Mouse (Mus musculus): ENCODE results near the gene Hist1h2bc. TPM values are rescaled to one million over a fixed set of nuclear protein-coding genes. Genes with fewer than 3 reads are reported as not detected.

Hist1h2bc gene
- polyA plus RNA-seq, 1 experiment from 2014 or later, result 22.1 TPM

DNA sequence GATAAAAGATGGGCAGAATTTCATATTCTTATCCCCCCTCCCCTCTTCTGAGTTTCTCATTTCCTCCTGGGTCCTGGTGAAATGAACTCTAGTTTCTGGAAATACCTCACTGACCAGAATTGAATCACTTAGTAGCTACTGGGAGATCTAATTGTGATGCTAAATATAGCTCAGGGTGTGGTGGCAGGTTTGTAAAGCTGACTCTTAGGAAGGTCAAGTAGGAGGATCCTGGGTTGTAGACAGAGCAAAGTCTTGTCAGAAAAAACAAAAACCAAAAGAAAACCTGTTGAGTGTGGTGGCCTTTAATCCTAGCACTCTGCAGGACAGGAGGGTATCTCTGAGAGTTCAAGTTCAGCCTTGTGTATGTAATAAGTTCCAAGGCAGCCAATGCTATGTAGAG, 58.0 kb downstream of the Hist1h2bc start:
- no peaks in the 10 kb centered on the region for H3K36me3 ChIP-seq
- peak overlapping the region; percentile 46; the same call in 1 of the 2 replicates for H3K27ac ChIP-seq (replicated peaks)
- peaks cover 46% of the 10 kb centered on the region for H3K4me1 ChIP-seq
- no peaks in the 10 kb centered on the region for H3K27me3 ChIP-seq (ENCODE audit: low read depth, poor library complexity, severe bottlenecking)
- no peak overlapping the region for H3K4me3 ChIP-seq
- peak; percentile 9 for DNase-seq (ENCODE audit: low spot score)
- H3K9me3 ChIP-seq (replicated peaks), result no peaks in the 10 kb centered on the region

Small RNAs within 50 kb of the gene (microRNA-seq; reads per million reads assigned to microRNA genes)
- not detected for gene Gm44350

Other genes with a start within 250 kb of the Hist1h2bc start
- 0.04 and 0.06 TPM in 2 replicates for gene Btn1a1, start 218.3 kb upstream of the Hist1h2bc start, polyA plus RNA-seq (2016; fragmentation: Nextera tagmentation; extraction: Ambion mirVana)
- 0.26 and 0.38 TPM in 2 replicates for gene Btn2a2, start 195.3 kb upstream of the Hist1h2bc start, polyA plus RNA-seq (2016; fragmentation: Nextera tagmentation; extraction: Ambion mirVana)
- 2.0 and 4.1 TPM in 2 replicates for gene Hist1h4h, start 153.1 kb upstream of the Hist1h2bc start, polyA plus RNA-seq (2016; fragmentation: Nextera tagmentation; extraction: Ambion mirVana)
- 4.7 and 9.5 TPM in 2 replicates for gene Hist1h2af, start 150.3 kb upstream of the Hist1h2bc start, polyA plus RNA-seq (2016; fragmentation: Nextera tagmentation; extraction: Ambion mirVana)
- 5.5 and 5.6 TPM in 2 replicates for gene Hist1h3g, start 148.8 kb upstream of the Hist1h2bc start, polyA plus RNA-seq (2016; fragmentation: Nextera tagmentation; extraction: Ambion mirVana)
- gene Hist1h2bh, start 140.8 kb upstream of the Hist1h2bc start, polyA plus RNA-seq (2016; fragmentation: Nextera tagmentation; extraction: Ambion mirVana), result 1.00 and 1.0 TPM in 2 replicates
- gene Hist1h3f, start 140.1 kb upstream of the Hist1h2bc start, polyA plus RNA-seq (2016; fragmentation: Nextera tagmentation; extraction: Ambion mirVana), result 1.1 and 1.5 TPM in 2 replicates
- 1.7 TPM in 1 of 2 replicates, not detected in the other for gene Hist1h4f, start 132.6 kb upstream of the Hist1h2bc start, polyA plus RNA-seq (2016; fragmentation: Nextera tagmentation; extraction: Ambion mirVana)
- gene Hist1h1d, start 130.9 kb upstream of the Hist1h2bc start, polyA plus RNA-seq (2016; fragmentation: Nextera tagmentation; extraction: Ambion mirVana), result 0.58 and 0.63 TPM in 2 replicates
- 5.1 and 7.2 TPM in 2 replicates for gene Hist1h3e, start 121.8 kb upstream of the Hist1h2bc start, polyA plus RNA-seq (2016; fragmentation: Nextera tagmentation; extraction: Ambion mirVana)
- gene Hist1h2ae, start 113.0 kb upstream of the Hist1h2bc start, polyA plus RNA-seq (2016; fragmentation: Nextera tagmentation; extraction: Ambion mirVana), result 85.6 and 104 TPM in 2 replicates
- 4.5 and 6.4 TPM in 2 replicates for gene Hist1h2bg, start 112.8 kb upstream of the Hist1h2bc start, polyA plus RNA-seq (2016; fragmentation: Nextera tagmentation; extraction: Ambion mirVana)
- gene Hist1h2bf, start 110.0 kb upstream of the Hist1h2bc start, polyA plus RNA-seq (2016; fragmentation: Nextera tagmentation; extraction: Ambion mirVana), result 3.8 TPM in 2 replicates
- 0.67 and 1.3 TPM in 2 replicates for gene Hist1h2ad, start 109.8 kb upstream of the Hist1h2bc start, polyA plus RNA-seq (2016; fragmentation: Nextera tagmentation; extraction: Ambion mirVana)
- gene Hist1h3d, start 108.4 kb upstream of the Hist1h2bc start, polyA plus RNA-seq (2016; fragmentation: Nextera tagmentation; extraction: Ambion mirVana), result 6.2 and 10.8 TPM in 2 replicates
- gene Hist1h4d, start 102.6 kb upstream of the Hist1h2bc start, polyA plus RNA-seq (2016; fragmentation: Nextera tagmentation; extraction: Ambion mirVana), result 95.1 and 103 TPM in 2 replicates
- 3.1 and 3.2 TPM in 2 replicates for gene Hist1h2be, start 63.1 kb upstream of the Hist1h2bc start, polyA plus RNA-seq (2016; fragmentation: Nextera tagmentation; extraction: Ambion mirVana)
- gene Hist1h1e, start 61.6 kb upstream of the Hist1h2bc start, polyA plus RNA-seq (2016; fragmentation: Nextera tagmentation; extraction: Ambion mirVana), result 18.0 and 22.4 TPM in 2 replicates
- 1.3 TPM in 2 replicates for gene Hist1h2ac, start 251 bp upstream of the Hist1h2bc start, polyA plus RNA-seq (2016; fragmentation: Nextera tagmentation; extraction: Ambion mirVana)
- not detected in 2 replicates for gene Hist1h1t, start 11.6 kb downstream of the Hist1h2bc start, polyA plus RNA-seq (2016; fragmentation: Nextera tagmentation; extraction: Ambion mirVana)
- 4.9 and 5.1 TPM in 2 replicates for gene Hist1h4c, start 14.3 kb downstream of the Hist1h2bc start, polyA plus RNA-seq (2016; fragmentation: Nextera tagmentation; extraction: Ambion mirVana)
- 2.3 and 2.5 TPM in 2 replicates for gene Hfe, start 26.7 kb downstream of the Hist1h2bc start, polyA plus RNA-seq (2016; fragmentation: Nextera tagmentation; extraction: Ambion mirVana)
- 8.8 and 9.5 TPM in 2 replicates for gene Hist1h1c, start 54.6 kb downstream of the Hist1h2bc start, polyA plus RNA-seq (2016; fragmentation: Nextera tagmentation; extraction: Ambion mirVana)
- 7.3 and 9.5 TPM in 2 replicates for gene Hist1h3c, start 61.4 kb downstream of the Hist1h2bc start, polyA plus RNA-seq (2016; fragmentation: Nextera tagmentation; extraction: Ambion mirVana)
- gene Hist1h2bb, start 62.5 kb downstream of the Hist1h2bc start, polyA plus RNA-seq (2016; fragmentation: Nextera tagmentation; extraction: Ambion mirVana), result 2.3 and 2.4 TPM in 2 replicates
- 44.4 and 45.3 TPM in 2 replicates for gene Hist1h2ab, start 66.9 kb downstream of the Hist1h2bc start, polyA plus RNA-seq (2016; fragmentation: Nextera tagmentation; extraction: Ambion mirVana)
- 8.1 and 11.3 TPM in 2 replicates for gene Hist1h3b, start 68.1 kb downstream of the Hist1h2bc start, polyA plus RNA-seq (2016; fragmentation: Nextera tagmentation; extraction: Ambion mirVana)
- 4.9 and 6.9 TPM in 2 replicates for gene Hist1h4b, start 72.8 kb downstream of the Hist1h2bc start, polyA plus RNA-seq (2016; fragmentation: Nextera tagmentation; extraction: Ambion mirVana)
- gene Hist1h4a, start 77.0 kb downstream of the Hist1h2bc start, polyA plus RNA-seq (2016; fragmentation: Nextera tagmentation; extraction: Ambion mirVana), result 0.42 TPM in 1 of 2 replicates, not detected in the other
- 3.6 and 3.9 TPM in 2 replicates for gene Hist1h3a, start 78.2 kb downstream of the Hist1h2bc start, polyA plus RNA-seq (2016; fragmentation: Nextera tagmentation; extraction: Ambion mirVana)
- gene Hist1h1a, start 79.5 kb downstream of the Hist1h2bc start, polyA plus RNA-seq (2016; fragmentation: Nextera tagmentation; extraction: Ambion mirVana), result 1.7 and 2.7 TPM in 2 replicates
- 0.20 TPM in 1 of 2 replicates, not detected in the other for gene Trim38, start 85.7 kb downstream of the Hist1h2bc start, polyA plus RNA-seq (2016; fragmentation: Nextera tagmentation; extraction: Ambion mirVana)
- not detected in 2 replicates for gene Slc17a2, start 122.8 kb downstream of the Hist1h2bc start, polyA plus RNA-seq (2016; fragmentation: Nextera tagmentation; extraction: Ambion mirVana)
- not detected in 2 replicates for gene Slc17a3, start 155.2 kb downstream of the Hist1h2bc start, polyA plus RNA-seq (2016; fragmentation: Nextera tagmentation; extraction: Ambion mirVana)
- gene Slc17a1, start 183.6 kb downstream of the Hist1h2bc start, polyA plus RNA-seq (2016; fragmentation: Nextera tagmentation; extraction: Ambion mirVana), result not detected in 2 replicates
- not detected in 2 replicates for gene Slc17a4, start 230.8 kb downstream of the Hist1h2bc start, polyA plus RNA-seq (2016; fragmentation: Nextera tagmentation; extraction: Ambion mirVana)
- not detected in 2 replicates for gene Hist1h2ba, start 250.0 kb downstream of the Hist1h2bc start, polyA plus RNA-seq (2016; fragmentation: Nextera tagmentation; extraction: Ambion mirVana)

Measured in midbrain, embryonic 10.5 days (tissue).